ENCODE assay signal across 17 mouse cellular contexts in genomic region chr6:29494101-29494500, GRCm38 (mm10). TPM values are rescaled to one million over a fixed set of nuclear protein-coding genes. Genes with fewer than 3 reads are reported as not detected.
DNase-seq lines count a peak whose midpoint lies in the region; ATAC-seq lines count a peak whose summit lies in the region.
"Had no signal": no experiment of that assay in that cellular context is flagged by ENCODE, and none has a peak within 500 bp of the region (broad histone marks: within the 10 kb centered on the region; RNA-seq: fewer than 3 reads in every experiment).

No protein-coding gene starts in this region.

- H3K4me2 ChIP-seq in kidney, embryonic 14.5 days (replicated peaks; ENCODE audit: low read depth, low read length) = no peak overlapping the region
- no peak overlapping the region for H3K4me2 ChIP-seq in liver, embryonic 15.5 days
- H3K4me2 ChIP-seq: hindbrain, embryonic 14.5 days; neural tube, embryonic 12.5 days had no signal

- no peak overlapping the region for H3K9ac ChIP-seq in kidney, embryonic 14.5 days (ENCODE audit: low read depth, low read length)
- H3K9ac ChIP-seq in liver, embryonic 15.5 days = no peak overlapping the region
- H3K9ac ChIP-seq: hindbrain, embryonic 14.5 days; neural tube, embryonic 12.5 days had no signal

- peak; percentile 23 for DNase-seq in kidney, adult 11 months
- DNase-seq in right cerebral cortex, postnatal 4 days = peak; percentile 17
- no peak for DNase-seq in right cerebral cortex, postnatal 14 days
- DNase-seq in gastrocnemius, postnatal 14 days = peak; percentile 40
- DNase-seq in limb, embryonic 10.5 days (ENCODE audit: low spot score) = no peak
- no peak for DNase-seq in left cerebral cortex, adult 8-10 months (ENCODE audit: low spot score in 2 of 2)
- DNase-seq: cerebellum, adult 18-20 months; retina, postnatal 1 day had no signal

- H3K36me3 ChIP-seq in kidney, embryonic 14.5 days (ENCODE audit: control insufficient read depth, insufficient read depth, low read length) = peaks cover 12% of the 10 kb centered on the region
- H3K36me3 ChIP-seq in liver, embryonic 15.5 days (replicated peaks) = no peaks in the 10 kb centered on the region
- H3K36me3 ChIP-seq in limb, embryonic 10.5 days = peaks cover 87% of the 10 kb centered on the region
- H3K36me3 ChIP-seq: neural tube, embryonic 12.5 days had no signal

- H3K27ac ChIP-seq in kidney, embryonic 14.5 days (ENCODE audit: low read depth, low read length) = no peak overlapping the region
- H3K27ac ChIP-seq in liver, embryonic 15.5 days (replicated peaks) = no peak overlapping the region
- H3K27ac ChIP-seq in limb, embryonic 10.5 days = no peak overlapping the region
- H3K27ac ChIP-seq: heart, embryonic 10.5 days; hindbrain, embryonic 14.5 days; neural tube, embryonic 12.5 days had no signal

- H3K27me3 ChIP-seq in kidney, embryonic 14.5 days (ENCODE audit: control insufficient read depth, insufficient read depth, low read length) = no peaks in the 10 kb centered on the region
- H3K27me3 ChIP-seq in liver, embryonic 15.5 days = peaks cover 51% of the 10 kb centered on the region
- H3K27me3 ChIP-seq in limb, embryonic 10.5 days (ENCODE audit: low read depth, poor library complexity, severe bottlenecking) = peaks cover 32% of the 10 kb centered on the region

- no peak overlapping the region for H3K4me3 ChIP-seq in kidney, embryonic 14.5 days (ENCODE audit: low read length)
- H3K4me3 ChIP-seq in liver, embryonic 15.5 days (replicated peaks) = no peak overlapping the region
- no peak overlapping the region for H3K4me3 ChIP-seq in limb, embryonic 10.5 days
- H3K4me3 ChIP-seq: heart, embryonic 10.5 days; neural tube, embryonic 12.5 days had no signal

- no peaks in the 10 kb centered on the region for H3K4me1 ChIP-seq in kidney, embryonic 14.5 days (ENCODE audit: control insufficient read depth, insufficient read depth, low read length)
- H3K4me1 ChIP-seq in liver, embryonic 15.5 days (replicated peaks) = 0 out of 2 replicates have a peak, but pooled peaks cover 3% of the 10 kb centered on the region
- peaks cover 14% of the 10 kb centered on the region for H3K4me1 ChIP-seq in limb, embryonic 10.5 days
- H3K4me1 ChIP-seq: neural tube, embryonic 12.5 days had no signal

- 84% methylated on average over 4 of the region's 4 CpGs for WGBS in kidney, embryonic 14.5 days
- 53% methylated on average over 4 of the region's 4 CpGs for WGBS in liver, embryonic 15.5 days (ENCODE audit: insufficient replicate concordance)
- WGBS in limb, embryonic 10.5 days = 88% methylated on average over 4 of the region's 4 CpGs

- no peaks in the 10 kb centered on the region for H3K9me3 ChIP-seq in kidney, embryonic 14.5 days (ENCODE audit: control insufficient read depth, low read length)
- no peaks in the 10 kb centered on the region for H3K9me3 ChIP-seq in liver, embryonic 15.5 days (replicated peaks)
- H3K9me3 ChIP-seq in limb, embryonic 10.5 days (replicated peaks) = no peaks in the 10 kb centered on the region
- H3K9me3 ChIP-seq: heart, embryonic 10.5 days; neural tube, embryonic 12.5 days had no signal

- ATAC-seq in kidney, embryonic 14.5 days (ENCODE audit: low FRiP score, low TSS enrichment) = no peak
- 0 out of 2 replicates have a peak, but pooled peaks have one; percentile 50 for ATAC-seq in liver, embryonic 15.5 days (ENCODE audit: insufficient read depth)
- ATAC-seq: midbrain, embryonic 16.5 days had no signal

- intact Hi-C loops in gastrocnemius, postnatal 14 days (cut with DNase I; ENCODE audit: low total_unique reads) = no loop called here

RNA-seq across cellular contexts. Expression of gene Kcp, which starts 13.7 kb away (rescaled TPM):
- polyA plus RNA-seq in kidney, embryonic 14.5 days (2014; fragmentation: Nextera tagmentation; extraction: Ambion mirVana) = 30.0 and 32.8 TPM in 2 replicates
- 10 to 100 TPM; 12.4 to 13.8 TPM for total RNA-seq in gastrocnemius, postnatal 14 days (2021)
- 1.6 and 2.9 TPM in 2 replicates for polyA plus RNA-seq in liver, embryonic 15.5 days (2015; fragmentation: Nextera tagmentation; extraction: Ambion mirVana)
- 37.2 and 43.9 TPM in 2 replicates for polyA plus RNA-seq in limb, embryonic 10.5 days (2016; fragmentation: Nextera tagmentation; extraction: Ambion mirVana)
- total RNA-seq in left cerebral cortex, adult 8-10 months (2022) = 1 to 10 TPM in 3 of 4 experiments, under 1 TPM in 1; 0.78 to 1.2 (median 1.1) TPM

RNA-seq across cellular contexts. Expression of gene Atp6v1fnb, which starts 22.9 kb away (rescaled TPM):
- polyA plus RNA-seq in kidney, embryonic 14.5 days (2014; fragmentation: Nextera tagmentation; extraction: Ambion mirVana) = 0.49 TPM in 1 of 2 replicates, not detected in the other
- total RNA-seq in gastrocnemius, postnatal 14 days (2021) = not detected
- polyA plus RNA-seq in liver, embryonic 15.5 days (2015; fragmentation: Nextera tagmentation; extraction: Ambion mirVana) = not detected in 2 replicates
- polyA plus RNA-seq in limb, embryonic 10.5 days (2016; fragmentation: Nextera tagmentation; extraction: Ambion mirVana) = 0.34 TPM in 1 of 2 replicates, not detected in the other
- under 1 TPM in 2 of 4 experiments, not detected in 2; 0.57 to 0.89 TPM for total RNA-seq in left cerebral cortex, adult 8-10 months (2022)
- polyA plus RNA-seq: heart, embryonic 10.5 days; hindbrain, embryonic 14.5 days; large intestine, adult 2 months; lung, embryonic 16.5 days; thymus, postnatal 0 days had no signal

RNA-seq across cellular contexts. Expression of gene Atp6v1f, which starts 26.6 kb away (rescaled TPM):
- polyA plus RNA-seq in kidney, embryonic 14.5 days (2014; fragmentation: Nextera tagmentation; extraction: Ambion mirVana) = 248 and 309 TPM in 2 replicates
- 10 to 100 TPM; 97.8 to 99.2 TPM for total RNA-seq in gastrocnemius, postnatal 14 days (2021)
- polyA plus RNA-seq in liver, embryonic 15.5 days (2015; fragmentation: Nextera tagmentation; extraction: Ambion mirVana) = 125 and 127 TPM in 2 replicates
- polyA plus RNA-seq in limb, embryonic 10.5 days (2016; fragmentation: Nextera tagmentation; extraction: Ambion mirVana) = 185 and 196 TPM in 2 replicates
- 100 to 1,000 TPM; 249 to 281 (median 259) TPM for total RNA-seq in left cerebral cortex, adult 8-10 months (2022)

RNA-seq across cellular contexts. Expression of gene Irf5, which starts 32.3 kb away (rescaled TPM):
- polyA plus RNA-seq in kidney, embryonic 14.5 days (2014; fragmentation: Nextera tagmentation; extraction: Ambion mirVana) = 4.5 and 5.0 TPM in 2 replicates
- total RNA-seq in gastrocnemius, postnatal 14 days (2021) = 1 to 10 TPM; 1.0 to 1.8 TPM
- polyA plus RNA-seq in liver, embryonic 15.5 days (2015; fragmentation: Nextera tagmentation; extraction: Ambion mirVana) = 10.7 and 11.5 TPM in 2 replicates
- 3.2 and 4.2 TPM in 2 replicates for polyA plus RNA-seq in limb, embryonic 10.5 days (2016; fragmentation: Nextera tagmentation; extraction: Ambion mirVana)
- total RNA-seq in left cerebral cortex, adult 8-10 months (2022) = 10 to 100 TPM in 1 of 4 experiments, 1 to 10 TPM in 3; 4.7 to 10.3 (median 6.5) TPM

Comparison
In these comparisons a context has a peak if more than half of its experiments do, and no peak if none do; other contexts are left out.
1. DNase-seq: peak in kidney, adult 11 months (single experiment), right cerebral cortex, postnatal 4 days (single experiment) and gastrocnemius, postnatal 14 days (single experiment); none in right cerebral cortex, postnatal 14 days (single experiment), limb, embryonic 10.5 days (single experiment) and left cerebral cortex, adult 8-10 months (0 of 2).